Mouse (Mus musculus) cerebellum, postnatal 36 days (tissue): ENCODE results near the gene Ccdc43.
"Not testable (repeated sequence)": the region's sequence is repeated elsewhere in the genome, so short reads cannot be mapped to it uniquely, and the experiment has no call there.

Source experiments
- DNase-seq, 2 experiments: peaks; one replicate each; pipeline ENCODE4 v3.0.0; 2021 to 2022; ENCODE audit warnings: mixed read lengths in 2 of 2

Ccdc43 gene

DNA sequence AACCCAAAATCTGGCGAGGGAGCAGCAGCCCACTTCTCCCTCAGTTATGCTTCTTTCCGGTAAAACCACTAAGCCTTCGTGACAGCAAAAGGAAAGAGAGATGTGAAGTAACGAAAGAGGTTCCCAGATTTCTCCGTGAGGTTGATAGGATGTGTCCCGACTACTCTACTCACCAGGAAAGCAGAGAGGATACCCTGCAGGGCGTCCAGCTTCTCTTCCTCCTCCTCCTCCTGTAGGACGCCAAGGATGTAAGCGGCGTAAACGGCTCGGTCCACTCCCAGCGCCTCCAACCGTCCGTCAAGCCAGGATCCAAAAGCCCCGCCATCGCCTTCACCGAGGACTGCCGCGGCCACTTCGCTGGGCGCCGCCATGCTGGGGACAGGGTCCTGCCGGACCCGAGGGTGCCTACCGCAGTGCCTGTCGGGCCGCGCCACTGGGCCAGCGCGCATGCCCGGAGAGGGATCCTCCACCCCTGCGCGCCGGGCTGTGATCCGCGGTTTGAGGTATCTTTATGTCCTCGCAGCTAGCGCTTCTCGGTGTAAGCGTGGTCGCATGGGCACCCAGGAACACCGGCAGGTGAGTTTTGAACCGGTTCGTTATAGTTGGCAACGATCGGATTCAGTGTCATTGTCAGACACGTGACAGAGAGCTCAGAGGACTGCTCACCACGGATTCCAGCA, at the start of gene Ccdc43:
Ccdc43 (minus strand) TSS at position 445 of the 680 bp plus-strand sequence.
- peak; percentile 87 to 89 for DNase-seq

GRCm38 (mm10) chr11:102744746-102745145, 47.2 kb upstream of the Ccdc43 start:
- DNase-seq, result no peak

- DNase-seq, result no peak
Measured at GRCm38 (mm10) chr11:102742843-102743242, 45.3 kb upstream of the Ccdc43 start.

GRCm38 (mm10) chr11:102742066-102742465, 44.5 kb upstream of the Ccdc43 start:
- no peak for DNase-seq

DNA sequence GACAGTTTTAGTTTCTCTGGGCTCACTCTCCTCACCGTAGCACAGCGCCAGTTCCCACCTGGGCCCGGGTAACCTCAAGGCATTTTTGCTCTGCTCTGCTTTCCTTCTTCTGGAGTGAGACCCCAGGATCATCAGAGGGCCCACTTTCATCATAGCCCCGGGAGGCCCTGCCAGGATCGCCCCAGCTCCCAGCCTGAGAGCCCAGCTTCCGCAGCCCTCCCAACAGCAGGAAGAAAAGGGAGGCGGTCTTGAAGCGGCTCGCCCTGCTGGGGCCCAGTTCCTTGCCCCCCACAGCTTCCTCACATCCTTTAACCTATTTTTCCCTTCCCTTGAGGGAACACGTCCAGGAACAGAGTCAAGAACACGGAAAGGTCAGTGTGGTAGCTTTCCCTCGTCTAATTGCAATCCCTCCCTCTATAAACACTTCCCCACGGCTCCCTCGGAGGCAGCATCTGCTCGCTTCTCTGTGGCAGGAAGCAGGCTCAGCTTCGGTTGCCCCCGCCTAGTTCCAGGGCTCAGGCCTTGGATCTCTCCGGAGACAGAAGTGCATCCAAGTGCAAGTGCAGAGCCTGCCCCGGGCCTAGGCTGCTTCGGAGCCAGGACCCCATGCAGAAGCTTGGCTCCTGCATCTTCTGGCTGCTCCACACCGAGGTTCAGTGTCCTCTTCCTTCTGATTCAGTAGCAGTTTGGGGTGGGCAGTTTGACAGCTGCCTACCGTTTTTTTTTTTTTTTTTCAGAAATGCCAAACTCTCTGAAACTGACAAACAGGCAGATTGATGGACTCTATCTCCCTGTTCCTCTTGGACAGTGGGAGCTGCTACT, 43.8 kb upstream of the Ccdc43 start:
- DNase-seq, result peak; percentile 85 to 89

DNA sequence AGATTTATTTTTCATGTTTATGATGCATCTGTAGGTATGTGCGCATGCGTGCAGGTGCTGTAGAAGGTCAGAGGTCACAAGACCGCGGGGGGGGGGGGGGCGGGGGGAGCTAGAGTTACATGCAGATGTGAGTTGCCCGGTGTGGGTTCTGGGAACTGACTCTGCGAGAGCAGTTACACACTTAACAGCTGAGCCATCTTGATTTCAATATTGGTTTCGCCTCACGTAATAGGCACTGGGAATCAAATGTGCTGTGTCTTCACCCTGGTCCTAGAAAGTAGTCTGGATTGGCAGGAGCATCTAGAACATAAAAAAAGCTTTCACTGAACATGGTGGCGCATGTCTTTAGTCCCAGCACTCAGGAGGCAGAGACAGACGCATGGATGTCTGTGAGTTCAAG, 43.1 kb upstream of the Ccdc43 start:
- no peak for DNase-seq

DNA sequence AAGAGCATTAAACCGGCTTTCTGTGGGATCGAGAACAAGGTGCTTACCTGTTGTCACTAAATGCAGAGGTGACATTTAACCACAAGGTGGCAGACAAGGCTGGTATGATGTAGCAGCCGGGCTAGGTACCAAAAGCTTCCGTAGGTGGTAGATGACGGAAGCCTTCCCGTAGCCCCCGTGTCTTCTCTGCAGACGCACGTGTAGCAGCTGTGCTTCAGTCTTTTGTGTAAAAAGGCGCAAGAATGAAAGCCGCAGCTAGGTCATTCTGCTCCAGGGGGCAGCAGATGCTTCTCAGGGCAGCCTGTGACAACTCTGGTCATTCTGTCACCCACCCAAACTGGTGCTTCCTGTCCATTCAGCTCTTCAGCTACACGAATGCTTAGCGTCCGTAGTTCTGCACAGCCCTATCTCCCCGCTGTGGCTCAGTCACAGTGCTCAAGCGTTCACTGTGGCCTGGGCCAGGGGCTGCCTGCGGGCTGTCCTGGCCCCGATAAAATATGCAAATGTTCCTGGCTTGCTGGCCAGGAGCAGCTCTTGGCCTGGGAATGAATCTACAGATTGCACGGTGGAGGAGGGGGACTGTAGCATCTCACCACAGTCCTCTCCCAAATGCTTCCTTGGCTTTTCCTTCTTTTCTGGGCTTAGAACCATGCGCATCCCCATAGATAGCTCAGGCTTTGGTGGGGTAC, 41.8 kb upstream of the Ccdc43 start:
- peak; percentile 80 to 87 for DNase-seq

DNA sequence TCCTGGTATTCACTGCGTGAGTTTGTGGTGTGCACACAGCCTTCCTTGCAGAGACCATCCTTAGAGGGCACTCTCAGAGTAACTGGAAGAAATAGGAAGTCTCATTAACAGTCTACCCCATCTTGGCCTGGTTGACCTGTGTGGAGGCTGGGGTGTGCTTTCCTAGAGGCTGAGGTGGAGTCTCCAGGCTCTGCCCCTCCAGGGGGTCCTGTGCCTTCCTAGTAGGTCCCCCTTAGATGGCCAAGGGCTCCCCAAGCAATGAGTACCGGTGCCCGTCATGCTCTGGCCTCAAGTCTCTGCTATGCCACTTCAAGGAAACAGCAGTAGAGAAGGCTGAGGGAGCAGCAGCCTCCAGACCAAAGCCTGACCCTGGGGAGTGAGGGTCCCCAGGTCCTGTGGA, 40.5 kb upstream of the Ccdc43 start:
- DNase-seq, result no peak

GRCm38 (mm10) chr11:102734961-102735360, 37.4 kb upstream of the Ccdc43 start:
- no peak for DNase-seq

GRCm38 (mm10) chr11:102733146-102733545, 35.6 kb upstream of the Ccdc43 start:
- no peak for DNase-seq

DNA sequence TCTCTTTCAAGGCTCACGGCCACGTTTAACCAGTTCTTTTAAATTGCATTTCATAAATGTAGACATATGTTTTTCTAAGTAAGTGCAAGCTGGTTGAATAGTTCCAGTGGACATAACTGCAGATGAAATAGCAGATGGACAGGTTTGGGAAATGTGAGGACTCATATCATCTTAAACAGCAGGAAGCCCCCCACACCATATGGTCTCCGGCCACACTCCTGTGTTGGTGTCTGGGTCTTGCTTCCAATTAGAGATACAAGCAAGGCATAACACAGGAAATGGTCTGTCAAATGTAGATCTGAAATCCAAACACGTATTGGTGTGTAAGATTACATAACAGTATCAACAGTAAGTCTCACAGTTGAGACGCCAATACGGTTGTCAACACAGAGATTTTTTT, 33.8 kb upstream of the Ccdc43 start:
- DNase-seq, result peak; percentile 53 to 54

DNA sequence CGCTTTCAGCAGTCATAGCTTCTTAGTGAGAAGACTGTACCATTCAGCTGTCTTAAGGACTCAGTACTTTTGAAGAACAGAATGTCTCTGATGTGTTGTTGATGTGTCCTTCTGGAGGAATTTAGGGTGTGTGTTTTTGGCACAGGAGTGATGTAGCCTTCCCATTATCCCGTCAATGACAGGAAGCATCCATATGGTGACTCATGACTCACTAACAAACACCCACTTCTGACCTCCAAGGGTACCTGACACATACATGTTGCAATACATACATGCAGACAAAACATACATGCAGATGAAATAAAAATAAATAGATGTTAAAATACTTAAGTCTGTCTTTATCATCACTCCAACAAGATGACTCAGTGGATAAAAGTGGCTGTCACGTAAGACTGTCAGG, 32.3 kb upstream of the Ccdc43 start:
- DNase-seq, result no peak

DNA sequence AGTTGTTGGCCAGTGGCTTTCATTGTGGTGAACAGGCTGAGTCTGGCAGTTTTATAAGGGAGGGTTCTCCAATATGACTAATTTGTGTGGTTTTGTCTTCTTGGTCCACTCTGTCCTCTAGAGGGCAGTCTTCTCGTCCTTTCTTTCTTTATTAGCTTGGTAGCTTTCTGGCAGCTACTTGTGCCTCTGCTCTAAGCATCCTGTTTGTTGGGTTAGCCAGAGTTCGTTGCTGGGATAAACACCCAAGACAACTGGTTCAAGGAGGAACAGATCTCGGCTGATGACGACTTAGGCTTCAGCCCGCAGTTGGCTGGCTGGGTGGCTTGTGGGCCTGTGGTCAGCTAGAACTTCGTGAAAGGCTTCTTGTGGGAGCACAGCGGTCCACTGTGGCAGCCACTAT, 31.0 kb upstream of the Ccdc43 start:
- DNase-seq, result peak; percentile 13 to 64

DNA sequence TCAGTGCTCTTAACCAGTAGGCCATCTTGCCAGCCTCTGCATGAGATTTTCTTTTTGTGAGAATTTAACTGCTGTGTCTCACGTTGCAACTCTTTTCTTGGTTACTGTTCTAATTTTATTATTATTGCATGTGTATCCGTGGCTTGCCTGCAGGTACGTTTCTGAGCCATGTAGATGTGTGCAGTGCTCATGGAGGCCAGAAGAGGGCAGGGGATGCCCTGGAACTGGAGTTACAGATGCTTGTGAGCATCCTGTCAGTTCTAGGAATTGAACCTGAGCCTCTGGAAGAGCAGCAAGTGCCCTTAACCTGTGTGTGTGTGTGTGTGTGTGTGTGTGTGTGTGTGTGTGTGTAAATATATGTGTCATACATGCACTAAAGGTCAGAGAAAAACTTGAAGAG, 28.0 kb upstream of the Ccdc43 start:
- peak in 1 of 2 experiments; percentile 38 for DNase-seq

DNA sequence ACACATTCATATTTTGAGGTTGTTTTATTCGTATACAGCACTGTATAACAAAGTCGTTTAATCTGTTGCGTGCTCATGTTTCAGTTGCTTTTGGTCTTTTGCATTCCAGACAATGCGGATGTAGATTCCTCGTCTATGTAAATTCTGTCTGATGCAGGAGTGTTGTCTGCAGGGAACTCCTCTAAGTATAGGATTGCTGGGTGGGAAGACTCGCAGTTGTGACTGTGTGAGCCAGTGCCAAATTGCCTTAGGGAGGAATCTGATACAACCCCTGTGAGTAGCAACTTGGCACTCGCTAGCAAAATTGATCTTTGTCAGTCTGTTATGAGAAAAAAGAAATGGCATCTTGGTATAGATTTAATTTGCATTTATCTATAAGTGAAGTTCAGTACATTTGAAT, 18.6 kb upstream of the Ccdc43 start:
- DNase-seq, result no peak

GRCm38 (mm10) chr11:102714578-102714977, 17.0 kb upstream of the Ccdc43 start:
- not testable (repeated sequence) for DNase-seq

GRCm38 (mm10) chr11:102712411-102712810, 14.8 kb upstream of the Ccdc43 start:
- no peak for DNase-seq

DNA sequence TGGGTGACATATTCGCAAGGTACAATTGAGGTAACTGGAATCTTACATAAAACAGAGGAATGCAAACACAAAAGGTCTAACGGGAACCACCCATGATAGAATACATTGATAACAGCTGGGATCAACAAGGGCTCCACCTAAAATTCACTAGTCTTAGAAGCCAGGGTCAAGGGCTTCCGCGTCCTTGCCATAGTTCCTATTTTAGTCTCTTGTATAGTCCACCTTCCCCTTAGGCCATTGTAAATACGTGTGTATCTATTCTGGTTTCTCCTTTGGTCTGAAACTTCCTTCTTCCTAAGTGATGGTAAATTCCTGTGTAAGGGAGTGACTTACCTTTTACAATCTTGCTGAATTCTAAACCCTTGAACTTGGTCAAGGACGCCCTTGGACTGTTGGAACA, 4.6 kb upstream of the Ccdc43 start:
- not testable (repeated sequence) for DNase-seq

DNA sequence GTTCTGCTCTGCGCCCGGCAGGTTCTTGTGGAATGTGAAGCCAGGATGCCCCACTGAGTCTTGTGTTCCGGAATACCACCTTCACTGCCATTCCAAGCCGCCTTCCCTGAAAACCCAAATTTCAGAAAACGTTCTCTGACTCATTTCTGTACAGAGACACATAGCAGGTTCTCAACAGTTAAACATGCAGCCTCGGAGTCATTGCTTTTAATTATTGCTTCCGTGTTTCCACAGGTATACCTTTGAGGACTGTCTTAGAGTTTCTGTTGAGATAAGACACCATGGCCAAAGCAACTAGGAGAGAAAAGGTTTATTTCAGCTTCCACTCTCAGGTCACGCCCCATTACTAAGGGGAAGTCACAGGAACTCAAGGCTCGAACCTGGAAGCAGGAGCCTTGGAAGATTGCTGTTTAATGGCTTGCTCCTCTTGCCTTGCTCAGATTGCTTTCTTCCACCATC, 465 bp upstream of the Ccdc43 start:
- DNase-seq, result no peak

DNA sequence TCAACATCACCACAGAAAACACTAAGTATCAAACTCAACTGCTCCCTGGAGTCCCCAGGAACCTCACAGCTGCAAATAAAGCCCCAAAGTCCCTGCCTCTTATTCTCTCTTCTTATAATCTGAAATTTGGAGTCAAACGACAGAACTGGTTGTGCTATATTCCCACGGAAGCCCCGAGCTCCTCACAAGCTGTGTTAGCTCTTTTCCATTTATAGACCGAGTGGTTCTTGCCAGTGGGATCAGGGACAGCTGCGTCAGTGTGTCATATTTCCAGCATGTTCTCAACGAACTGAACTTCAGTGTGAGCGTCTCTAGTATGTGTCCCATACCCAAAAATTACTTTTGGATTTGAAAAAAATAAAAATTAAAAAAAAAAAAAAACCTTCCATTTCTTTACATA, 2.3 kb downstream of the Ccdc43 start:
- DNase-seq, result no peak

DNA sequence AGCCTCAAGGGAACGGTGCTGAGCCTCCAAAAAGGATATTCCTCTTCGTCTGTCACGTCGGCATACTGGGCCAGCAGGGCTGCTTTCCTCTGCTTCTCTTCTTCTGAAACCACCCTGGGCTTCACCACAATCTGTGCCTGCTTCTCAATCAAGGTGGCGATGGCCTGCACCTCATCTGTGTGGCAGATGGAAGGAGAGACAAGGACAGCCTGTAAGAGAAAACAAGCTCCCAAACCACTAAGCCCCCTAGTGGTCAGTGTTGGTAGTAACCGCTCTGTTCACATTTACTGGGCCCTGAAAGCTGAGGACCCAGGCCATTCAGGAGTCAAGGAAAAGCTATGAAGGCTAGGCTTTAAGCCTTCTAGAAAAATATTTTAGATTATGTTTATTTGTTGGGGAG, 7.4 kb downstream of the Ccdc43 start:
- DNase-seq, result peak; percentile 67 to 81

GRCm38 (mm10) chr11:102665637-102666435, 31.7 kb downstream of the Ccdc43 start:
- DNase-seq, result no peak

DNA sequence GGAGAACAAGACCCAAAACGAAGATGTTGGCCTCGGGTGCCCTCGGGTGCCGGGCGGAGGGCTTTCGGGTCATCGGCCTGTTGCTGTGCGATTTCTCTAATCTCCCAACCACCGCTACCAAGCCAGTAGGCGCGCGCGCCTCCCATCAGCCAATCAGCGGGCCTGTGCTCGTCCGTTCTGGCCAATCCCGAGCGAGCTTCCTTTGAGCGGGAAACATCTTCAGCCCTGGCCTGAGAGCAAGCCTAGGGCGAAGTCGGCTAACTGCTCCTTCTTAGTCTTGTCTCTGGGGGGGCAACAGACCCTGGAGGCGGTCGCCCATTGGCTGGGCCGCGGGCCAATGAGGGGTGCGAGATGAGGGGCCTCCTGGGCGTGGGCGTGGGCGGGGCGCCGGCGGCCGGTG, 32.4 kb downstream of the Ccdc43 start:
- DNase-seq, result no peak
